Mouse (Mus musculus) ES-Bruce4 (cell line): ENCODE measurements at regions not wholly inside any gene's neighbourhood (a gene's known extent, or its start where the extent isn't known, plus 50 kb on each side); places are given as distances from the start of the nearest gene placed in this dataset.
A peak's percentile ranks its signal among the peaks of the same experiment; 100 is the strongest.
"Not testable (repeated sequence)": the region's sequence is repeated elsewhere in the genome, so short reads cannot be mapped to it uniquely, and the experiment has no call there.

Experiments
- H3K27ac ChIP-seq: 2 replicates; pipeline ENCODE4 v1.5.1; 2012; ENCODE audit warnings: low read length, inconsistent platforms; ENCODE audit not compliant: insufficient read depth
- H3K27me3 ChIP-seq: 2 replicates; pipeline ENCODE4 v1.6.1; 2012; ENCODE audit warnings: mild to moderate bottlenecking, low read length, inconsistent platforms; ENCODE audit not compliant: control insufficient read depth, poor library complexity, insufficient read depth, severe bottlenecking
- H3K36me3 ChIP-seq: 2 replicates; pipeline ENCODE4 v1.6.1; 2012; ENCODE audit warnings: inconsistent platforms, mild to moderate bottlenecking, low read length, moderate library complexity; ENCODE audit not compliant: control insufficient read depth, poor library complexity, insufficient read depth, severe bottlenecking
- H3K4me1 ChIP-seq: one replicate; pipeline ENCODE4 v1.8.1; 2011; ENCODE audit warnings: low read length; ENCODE audit not compliant: control insufficient read depth, insufficient read depth
- H3K4me3 ChIP-seq: 2 replicates; pipeline ENCODE4 v1.5.1; 2011; ENCODE audit warnings: low read depth, mild to moderate bottlenecking, low read length
- H3K9ac ChIP-seq: 2 replicates; pipeline ENCODE4 v1.6.1; 2012; ENCODE audit warnings: low read depth, mild to moderate bottlenecking, inconsistent platforms; ENCODE audit not compliant: poor library complexity, severe bottlenecking
- H3K9me3 ChIP-seq: replicated peaks from 2 replicates; pipeline ENCODE4 v1.6.1; 2012; ENCODE audit warnings: mild to moderate bottlenecking, low read length, inconsistent platforms; ENCODE audit not compliant: control insufficient read depth, poor library complexity, insufficient read depth, severe bottlenecking
- CTCF ChIP-seq: IDR thresholded peaks from one replicate; pipeline ENCODE4 v1.8.1; 2011; ENCODE audit warnings: low read depth, low read length
- EP300 ChIP-seq: IDR thresholded peaks from 2 replicates; pipeline ENCODE4 v1.6.1; 2011; ENCODE audit warnings: low read depth, low read length; ENCODE audit not compliant: insufficient read depth
- POLR2A ChIP-seq: IDR thresholded peaks from one replicate; pipeline ENCODE4 v1.8.1; 2011; ENCODE audit warnings: low read length; ENCODE audit not compliant: insufficient read depth

DNA sequence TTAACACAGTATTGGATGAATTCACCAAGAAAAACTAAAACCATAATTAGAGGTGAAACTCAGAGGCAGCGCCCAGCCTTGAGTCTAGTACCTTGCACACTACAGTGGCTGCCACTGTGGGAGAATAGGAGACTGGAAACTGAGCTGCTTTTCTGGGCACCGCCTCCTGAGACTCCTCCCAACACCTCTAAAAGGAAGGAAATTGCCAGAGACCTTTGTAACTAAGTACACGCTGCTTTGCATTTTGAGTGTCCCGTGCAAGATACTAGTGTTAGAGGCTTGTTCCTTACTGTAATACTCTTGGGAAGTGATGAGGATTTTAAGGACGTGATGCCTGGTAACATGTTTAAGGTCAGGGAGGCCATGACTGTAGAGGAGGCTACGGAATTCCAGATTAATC is 63.8 kb upstream of the Elmo1 start:
- no peaks in the 10 kb centered on the region for H3K4me1 ChIP-seq
- no peak overlapping the region for H3K4me3 ChIP-seq
- no peak overlapping the region for H3K27ac ChIP-seq
- H3K36me3 ChIP-seq: no peaks in the 10 kb centered on the region
- H3K9ac ChIP-seq: no peak overlapping the region
- H3K9me3 ChIP-seq: no peaks in the 10 kb centered on the region
- no peak for TF ChIP-seq EP300
- no peak for TF ChIP-seq CTCF
- TF ChIP-seq POLR2A: no peak
- no peaks in the 10 kb centered on the region for H3K27me3 ChIP-seq

DNA sequence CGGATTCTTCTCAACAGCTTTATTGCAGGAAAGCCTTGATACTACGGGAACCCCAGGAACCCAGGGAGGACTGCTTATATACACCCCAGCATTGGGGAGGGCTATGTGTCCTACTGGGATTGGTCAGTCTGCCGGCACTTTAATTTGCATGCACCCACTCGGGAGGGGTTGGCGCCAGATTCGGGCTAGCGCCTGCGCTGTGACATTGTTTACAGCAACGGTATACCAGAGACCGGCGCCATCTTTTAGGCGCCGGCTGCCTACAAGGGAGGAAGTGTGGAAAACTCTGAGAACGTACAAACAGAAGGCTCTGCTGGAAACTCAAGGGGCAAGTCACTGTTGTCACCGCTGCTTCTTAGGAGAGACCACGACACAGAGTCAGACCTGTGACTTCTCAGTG is 73.9 kb upstream of the Elmo1 start:
- not testable (repeated sequence) for H3K9me3 ChIP-seq, H3K27me3 ChIP-seq, H3K36me3 ChIP-seq, H3K27ac ChIP-seq, H3K4me1 ChIP-seq, H3K9ac ChIP-seq
- peak overlapping the region; percentile 72 for H3K4me3 ChIP-seq

DNA sequence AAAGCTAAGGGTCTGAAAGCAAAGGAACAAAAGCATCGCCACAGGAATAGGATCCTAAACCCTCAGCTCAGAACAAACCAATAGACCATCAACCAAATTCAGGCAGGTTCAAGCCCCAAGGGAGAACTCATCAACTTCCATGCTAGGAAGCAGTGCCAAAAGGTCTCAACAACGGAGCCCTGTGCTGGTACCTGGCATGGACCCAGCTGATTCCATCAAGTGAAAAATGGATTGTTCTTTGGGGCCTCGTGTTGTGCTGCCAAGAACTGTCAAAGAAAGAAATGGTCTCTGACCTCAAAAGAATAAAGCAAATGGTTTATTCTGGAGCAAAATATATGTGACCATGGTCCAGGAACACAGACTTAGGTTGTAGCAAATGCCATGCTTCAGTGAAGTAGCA is 77.8 kb upstream of the Elmo1 start:
- TF ChIP-seq CTCF (no peak), POLR2A (no peak), EP300 (no peak)
- H3K36me3 ChIP-seq: no peaks in the 10 kb centered on the region
- no peak overlapping the region for H3K9ac ChIP-seq
- H3K9me3 ChIP-seq: no peaks in the 10 kb centered on the region
- H3K4me3 ChIP-seq: no peak overlapping the region
- no peak overlapping the region for H3K27ac ChIP-seq
- H3K27me3 ChIP-seq: no peaks in the 10 kb centered on the region
- no peaks in the 10 kb centered on the region for H3K4me1 ChIP-seq

DNA sequence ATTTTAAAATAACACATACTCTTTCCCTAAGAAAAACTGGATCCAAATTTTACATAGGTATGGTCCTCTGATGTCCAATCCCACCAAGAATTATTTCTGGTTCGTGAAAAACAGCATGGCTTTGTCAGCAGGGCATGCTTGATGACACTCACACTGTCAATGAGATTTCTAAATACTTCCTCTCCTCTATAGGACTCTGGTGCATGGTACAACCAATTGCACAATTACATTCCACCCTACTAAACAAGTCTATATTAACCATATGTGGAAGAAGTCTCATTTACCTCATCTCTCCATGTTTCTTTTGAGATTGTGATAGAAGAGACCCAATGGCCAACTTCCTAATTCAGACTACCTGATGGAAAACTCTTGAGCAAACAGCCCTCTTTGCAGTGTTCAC is 81.2 kb upstream of the Elmo1 start:
- H3K9me3 ChIP-seq: no peaks in the 10 kb centered on the region
- H3K4me1 ChIP-seq: no peaks in the 10 kb centered on the region
- H3K4me3 ChIP-seq: no peak overlapping the region
- H3K9ac ChIP-seq: no peak overlapping the region
- no peak overlapping the region for H3K27ac ChIP-seq
- H3K36me3 ChIP-seq: no peaks in the 10 kb centered on the region
- TF ChIP-seq CTCF: no peak
- no peak for TF ChIP-seq EP300
- no peaks in the 10 kb centered on the region for H3K27me3 ChIP-seq

DNA sequence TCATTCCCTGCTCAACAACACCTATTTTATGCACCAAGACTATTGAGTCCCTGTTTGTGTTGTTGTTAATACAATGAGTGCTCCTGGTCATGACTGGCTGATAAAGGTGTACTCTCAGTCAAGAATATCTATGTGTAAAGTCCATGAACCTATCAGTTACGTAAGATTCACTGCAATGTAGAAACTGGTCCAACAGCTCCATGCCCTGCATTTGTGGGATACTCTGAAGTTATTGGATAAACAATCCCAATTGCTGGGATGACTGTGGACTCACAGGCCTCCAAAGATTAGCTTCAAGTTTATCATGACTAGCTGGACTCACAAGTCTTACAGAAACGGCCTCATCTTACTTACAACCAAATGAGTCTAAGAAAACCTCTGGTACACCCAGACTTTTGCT is 82.8 kb upstream of the Elmo1 start:
- no peak overlapping the region for H3K27ac ChIP-seq
- H3K9me3 ChIP-seq: no peaks in the 10 kb centered on the region
- no peak overlapping the region for H3K4me3 ChIP-seq
- no peak for TF ChIP-seq CTCF
- no peak for TF ChIP-seq POLR2A
- no peak for TF ChIP-seq EP300
- no peaks in the 10 kb centered on the region for H3K27me3 ChIP-seq
- no peak overlapping the region for H3K9ac ChIP-seq
- no peaks in the 10 kb centered on the region for H3K4me1 ChIP-seq
- H3K36me3 ChIP-seq: no peaks in the 10 kb centered on the region

DNA sequence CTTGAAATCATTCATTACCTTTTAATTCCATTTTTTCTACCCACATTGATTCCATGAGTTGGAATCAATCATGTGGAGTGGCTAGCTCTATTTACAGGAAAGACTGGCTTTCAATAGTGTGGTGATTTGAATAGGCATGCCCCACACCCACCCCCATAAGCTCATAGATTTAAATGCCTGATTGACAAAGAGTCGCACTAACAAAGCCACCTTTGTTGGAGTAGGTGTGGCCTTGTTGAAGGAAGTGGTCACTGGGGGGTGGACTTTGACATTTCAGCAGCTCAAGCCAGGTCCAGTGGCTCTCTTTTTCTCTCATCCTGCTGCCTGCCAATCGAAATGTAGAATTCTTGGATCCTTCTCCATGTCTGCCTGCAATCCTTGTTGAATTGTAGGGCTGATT is 92.8 kb upstream of the Elmo1 start:
- no peaks in the 10 kb centered on the region for H3K36me3 ChIP-seq
- no peak overlapping the region for H3K4me3 ChIP-seq
- peaks cover 3% of the 10 kb centered on the region; the same call in 1 of the 2 replicates for H3K9me3 ChIP-seq
- H3K27me3 ChIP-seq: no peaks in the 10 kb centered on the region
- H3K9ac ChIP-seq: no peak overlapping the region
- no peaks in the 10 kb centered on the region for H3K4me1 ChIP-seq
- H3K27ac ChIP-seq: peak overlapping the region; percentile 70
- 0 out of 2 replicates have a peak, but pooled peaks have one; percentile 17 for TF ChIP-seq EP300
- no peak for TF ChIP-seq CTCF

DNA sequence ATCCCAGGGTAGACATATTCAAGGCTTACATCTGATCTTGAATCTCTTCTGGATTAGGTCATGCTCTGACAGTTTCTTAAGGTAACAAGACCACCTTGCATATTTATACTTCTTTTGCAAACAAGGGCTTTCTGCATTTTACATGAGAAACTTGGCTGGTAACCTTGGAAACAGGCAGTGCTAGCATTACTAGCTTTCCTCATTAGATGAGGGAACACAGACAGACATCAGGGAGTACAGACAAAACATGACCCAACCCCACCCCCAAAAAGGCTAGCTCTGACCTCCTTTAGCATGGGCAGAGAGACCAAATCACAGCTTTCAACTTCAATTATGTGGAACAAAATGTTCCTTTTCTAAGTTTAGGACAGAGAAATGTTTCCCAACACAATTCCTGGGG is 114.8 kb upstream of the Elmo1 start:
- no peaks in the 10 kb centered on the region for H3K27me3 ChIP-seq
- no peak for TF ChIP-seq POLR2A
- TF ChIP-seq EP300: no peak
- TF ChIP-seq CTCF: no peak

More for the DNA sequence above, 114.8 kb upstream of the Elmo1 start:
- no peak overlapping the region for H3K27ac ChIP-seq
- 0 out of 2 replicates have a peak, but pooled peaks cover 2% of the 10 kb centered on the region for H3K9me3 ChIP-seq
- H3K36me3 ChIP-seq: no peaks in the 10 kb centered on the region
- H3K4me3 ChIP-seq: no peak overlapping the region
- no peaks in the 10 kb centered on the region for H3K4me1 ChIP-seq
- H3K9ac ChIP-seq: no peak overlapping the region
